Mouse (Mus musculus): ENCODE results near the gene Ino80d. TPM values are rescaled to one million over a fixed set of nuclear protein-coding genes. Genes with fewer than 3 reads are reported as not detected.
"Not testable (repeated sequence)": the region's sequence is repeated elsewhere in the genome, so short reads cannot be mapped to it uniquely, and the experiment has no call there.

Gene Ino80d
- polyA plus RNA-seq (2016; fragmentation: Nextera tagmentation; extraction: Ambion mirVana) = 13.4 and 14.0 TPM in 2 replicates

- WGBS = 1% methylated on average over 39 of the region's 42 CpGs
- ATAC-seq (ENCODE audit: low FRiP score) = peak; percentile 90
- Histone ChIP-seq H3K27me3 (no peaks in the 10 kb centered on the region), H3K9me3 (replicated peaks) (no peaks in the 10 kb centered on the region), H3K9ac (peak within 1 kb of the TSS; percentile 100), H3K4me2 (replicated peaks) (peak within 1 kb of the TSS; percentile 92), H3K4me3 (peak within 1 kb of the TSS; percentile 98), H3K36me3 (peaks cover 8% of the 10 kb centered on the region; the same call in 1 of the 2 replicates), H3K27ac (peak within 1 kb of the TSS; percentile 98), H3K4me1 (peaks cover 36% of the 10 kb centered on the region)
These were observed at the start of gene Ino80d for GRCm38 (mm10) chr1:63114136-63114781. Gene Ino80d (minus strand): TSS chr1:63114667.

- ATAC-seq (ENCODE audit: low FRiP score) = no peak
- H3K27me3 ChIP-seq = no peaks in the 10 kb centered on the region
- H3K9me3 ChIP-seq (replicated peaks) = no peaks in the 10 kb centered on the region
- H3K36me3 ChIP-seq = peaks cover 62% of the 10 kb centered on the region
- WGBS = 95% methylated on average over 13 of the region's 13 CpGs
- H3K9ac ChIP-seq = no peak overlapping the region
- no peaks in the 10 kb centered on the region for H3K4me1 ChIP-seq
- no peak overlapping the region for H3K4me3 ChIP-seq
- H3K27ac ChIP-seq = no peak overlapping the region
- no peak overlapping the region for H3K4me2 ChIP-seq (replicated peaks)
These were observed 25.8 kb upstream of the Ino80d start for GRCm38 (mm10) chr1:63140231-63140630.

- not testable (repeated sequence) for ATAC-seq (ENCODE audit: low FRiP score); H3K4me1 ChIP-seq; H3K4me3 ChIP-seq; H3K27me3 ChIP-seq; H3K4me2 ChIP-seq (replicated peaks); H3K9me3 ChIP-seq (replicated peaks); H3K9ac ChIP-seq; H3K27ac ChIP-seq
- peaks cover 45% of the 10 kb centered on the region for H3K36me3 ChIP-seq
- whole genome bisulfite sequencing = 88% methylated on average over 1 of the region's 1 CpGs
These were observed 24.1 kb upstream of the Ino80d start for GRCm38 (mm10) chr1:63138586-63138985.

- H3K4me3 ChIP-seq = no peak overlapping the region
- H3K9ac ChIP-seq = no peak overlapping the region
- no peak for ATAC-seq (ENCODE audit: low FRiP score)
- no peaks in the 10 kb centered on the region for H3K4me1 ChIP-seq
- no peak overlapping the region for H3K4me2 ChIP-seq (replicated peaks)
- H3K36me3 ChIP-seq = peaks cover 40% of the 10 kb centered on the region
- no peaks in the 10 kb centered on the region for H3K9me3 ChIP-seq (replicated peaks)
- no peak overlapping the region for H3K27ac ChIP-seq
- WGBS = 82% methylated on average over 2 of the region's 2 CpGs
- H3K27me3 ChIP-seq = no peaks in the 10 kb centered on the region
These were observed 23.5 kb upstream of the Ino80d start for GRCm38 (mm10) chr1:63137971-63138370.

- H3K27me3 ChIP-seq = no peaks in the 10 kb centered on the region
- H3K36me3 ChIP-seq = peaks cover 14% of the 10 kb centered on the region; the same call in 1 of the 2 replicates
- H3K9me3 ChIP-seq (replicated peaks) = no peaks in the 10 kb centered on the region
- H3K4me3 ChIP-seq = no peak overlapping the region
- 76% methylated on average over 3 of the region's 3 CpGs for WGBS
- peaks cover 4% of the 10 kb centered on the region; the same call in 1 of the 2 replicates for H3K4me1 ChIP-seq
- H3K27ac ChIP-seq = no peak overlapping the region
- no peak for ATAC-seq (ENCODE audit: low FRiP score)
- no peak overlapping the region for H3K4me2 ChIP-seq (replicated peaks)
- no peak overlapping the region for H3K9ac ChIP-seq
These were observed 20.1 kb upstream of the Ino80d start for GRCm38 (mm10) chr1:63134530-63134929.

GRCm38 (mm10) chr1:63131766-63132165, 17.3 kb upstream of the Ino80d start:
- Histone ChIP-seq H3K4me1 (peaks cover 4% of the 10 kb centered on the region; the same call in 1 of the 2 replicates), H3K27ac (no peak overlapping the region), H3K36me3 (no peaks in the 10 kb centered on the region)

GRCm38 (mm10) chr1:63130883-63131282, 16.4 kb upstream of the Ino80d start:
- no peak for ATAC-seq (ENCODE audit: low FRiP score)
- 89% methylated on average over 2 of the region's 2 CpGs for WGBS
- no peaks in the 10 kb centered on the region for H3K9me3 ChIP-seq (replicated peaks)
- peaks cover 4% of the 10 kb centered on the region; the same call in 1 of the 2 replicates for H3K4me1 ChIP-seq
- H3K4me3 ChIP-seq = no peak overlapping the region
- no peaks in the 10 kb centered on the region for H3K27me3 ChIP-seq
- H3K27ac ChIP-seq = no peak overlapping the region
- no peaks in the 10 kb centered on the region for H3K36me3 ChIP-seq
- no peak overlapping the region for H3K4me2 ChIP-seq (replicated peaks)
- no peak overlapping the region for H3K9ac ChIP-seq

More at GRCm38 (mm10) chr1:63131766-63132165, 17.3 kb upstream of the Ino80d start:
- Histone ChIP-seq H3K9me3 (replicated peaks) (no peaks in the 10 kb centered on the region), H3K4me3 (no peak overlapping the region), H3K27me3 (no peaks in the 10 kb centered on the region), H3K4me2 (replicated peaks) (no peak overlapping the region), H3K9ac (no peak overlapping the region)
- WGBS = 93% methylated on average over 11 of the region's 11 CpGs
- no peak for ATAC-seq (ENCODE audit: low FRiP score)

- Histone ChIP-seq H3K27me3 (no peaks in the 10 kb centered on the region), H3K4me3 (no peak overlapping the region), H3K9me3 (replicated peaks) (no peaks in the 10 kb centered on the region), H3K27ac (no peak overlapping the region), H3K9ac (no peak overlapping the region), H3K36me3 (peaks cover 6% of the 10 kb centered on the region; the same call in 1 of the 2 replicates), H3K4me2 (replicated peaks) (peak overlapping the region; percentile 45), H3K4me1 (peaks cover 4% of the 10 kb centered on the region; the same call in 1 of the 2 replicates)
- ATAC-seq (ENCODE audit: low FRiP score) = no peak; the same call in 1 of the 2 replicates
- WGBS = 28% methylated on average over 18 of the region's 18 CpGs
These were observed 15.6 kb upstream of the Ino80d start for GRCm38 (mm10) chr1:63129857-63130690.

- Histone ChIP-seq H3K9me3 (replicated peaks) (no peaks in the 10 kb centered on the region), H3K9ac (no peak overlapping the region), H3K27ac (no peak overlapping the region), H3K36me3 (peaks cover 6% of the 10 kb centered on the region; the same call in 1 of the 2 replicates), H3K4me2 (replicated peaks) (0 out of 2 replicates have a peak overlapping the region, but pooled peaks have one; percentile 17), H3K4me3 (no peak overlapping the region), H3K4me1 (peaks cover 4% of the 10 kb centered on the region; the same call in 1 of the 2 replicates), H3K27me3 (no peaks in the 10 kb centered on the region)
- no peak for ATAC-seq (ENCODE audit: low FRiP score)
- 35% methylated on average over 3 of the region's 3 CpGs for WGBS
These were observed 14.8 kb upstream of the Ino80d start for GRCm38 (mm10) chr1:63129273-63129672.

GRCm38 (mm10) chr1:63126206-63126605, 11.7 kb upstream of the Ino80d start:
- H3K9ac ChIP-seq = no peak overlapping the region
- peaks cover 26% of the 10 kb centered on the region for H3K36me3 ChIP-seq
- no peak for ATAC-seq (ENCODE audit: low FRiP score)
- 89% methylated on average over 3 of the region's 3 CpGs for WGBS
- H3K4me2 ChIP-seq (replicated peaks) = no peak overlapping the region
- peaks cover 4% of the 10 kb centered on the region; the same call in 1 of the 2 replicates for H3K4me1 ChIP-seq
- no peak overlapping the region for H3K4me3 ChIP-seq
- H3K27ac ChIP-seq = no peak overlapping the region
- H3K9me3 ChIP-seq (replicated peaks) = no peaks in the 10 kb centered on the region
- no peaks in the 10 kb centered on the region for H3K27me3 ChIP-seq

GRCm38 (mm10) chr1:63123823-63124450, 9.5 kb upstream of the Ino80d start:
- no peak overlapping the region for H3K4me3 ChIP-seq
- no peak overlapping the region for H3K4me2 ChIP-seq (replicated peaks)
- WGBS = 76% methylated on average over 6 of the region's 6 CpGs
- no peak for ATAC-seq (ENCODE audit: low FRiP score)
- no peak overlapping the region for H3K27ac ChIP-seq
- no peaks in the 10 kb centered on the region for H3K4me1 ChIP-seq
- H3K9ac ChIP-seq = no peak overlapping the region
- H3K36me3 ChIP-seq = peaks cover 46% of the 10 kb centered on the region
- no peaks in the 10 kb centered on the region for H3K9me3 ChIP-seq (replicated peaks)
- H3K27me3 ChIP-seq = no peaks in the 10 kb centered on the region

GRCm38 (mm10) chr1:63122005-63122404, 7.5 kb upstream of the Ino80d start:
- WGBS = 94% methylated on average over 6 of the region's 6 CpGs

More at GRCm38 (mm10) chr1:63122005-63122404, 7.5 kb upstream of the Ino80d start:
- no peak for ATAC-seq (ENCODE audit: low FRiP score)
- peaks cover 52% of the 10 kb centered on the region for H3K36me3 ChIP-seq
- no peak overlapping the region for H3K4me2 ChIP-seq (replicated peaks)
- H3K9me3 ChIP-seq (replicated peaks) = no peaks in the 10 kb centered on the region
- H3K27me3 ChIP-seq = no peaks in the 10 kb centered on the region
- H3K9ac ChIP-seq = no peak overlapping the region
- no peak overlapping the region for H3K4me3 ChIP-seq
- H3K27ac ChIP-seq = no peak overlapping the region
- H3K4me1 ChIP-seq = 0 out of 2 replicates have a peak, but pooled peaks cover under 1% of the 10 kb centered on the region

Data from hindbrain, embryonic 12.5 days (tissue).